Mouse (Mus musculus): Measurements from ENCODE around the gene Atp6v1b1. TPM values are rescaled to one million over a fixed set of nuclear protein-coding genes. Genes with fewer than 3 reads are reported as not detected.
"Not testable (repeated sequence)": the region's sequence is repeated elsewhere in the genome, so short reads cannot be mapped to it uniquely, and the experiment has no call there.

The Atp6v1b1 gene
- polyA plus RNA-seq, 1 experiment from 2014 or later: not detected

DNA sequence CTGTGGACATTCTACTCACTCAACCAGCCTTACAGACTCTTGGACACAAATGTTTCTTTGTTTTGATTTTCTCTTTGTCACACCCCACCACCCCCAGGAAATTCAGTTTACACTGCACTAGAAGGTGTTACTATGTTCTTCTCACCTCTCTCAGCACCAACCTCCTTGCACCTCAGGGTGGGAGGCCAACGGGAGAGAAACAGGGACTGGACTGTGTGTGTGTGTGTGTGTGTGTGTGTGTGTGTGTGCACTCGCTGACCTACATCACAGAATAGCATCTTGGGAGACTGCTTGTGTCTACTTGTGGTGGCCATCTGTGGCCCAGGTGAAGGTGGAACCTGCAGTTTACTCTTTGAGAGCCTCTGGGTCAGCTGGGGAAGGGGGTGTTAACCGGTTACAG, 43.6 kb downstream of the Atp6v1b1 start:
- Histone ChIP-seq H3K4me1 (replicated peaks) (0 out of 2 replicates have a peak, but pooled peaks cover 6% of the 10 kb centered on the region), H3K9ac (no peak overlapping the region), H3K27me3 (replicated peaks) (no peaks in the 10 kb centered on the region; the same call in 1 of the 2 replicates), H3K27ac (ENCODE audit: poor library complexity, severe bottlenecking) (no peak overlapping the region), H3K36me3 (no peaks in the 10 kb centered on the region), H3K4me3 (no peak overlapping the region), H3K4me2 (no peak overlapping the region), H3K9me3 (replicated peaks) (no peaks in the 10 kb centered on the region)
- 62% methylated on average over 3 of the region's 3 CpGs for WGBS
- ATAC-seq (ENCODE audit: insufficient number of reproducible peaks, low FRiP score): no peak

DNA sequence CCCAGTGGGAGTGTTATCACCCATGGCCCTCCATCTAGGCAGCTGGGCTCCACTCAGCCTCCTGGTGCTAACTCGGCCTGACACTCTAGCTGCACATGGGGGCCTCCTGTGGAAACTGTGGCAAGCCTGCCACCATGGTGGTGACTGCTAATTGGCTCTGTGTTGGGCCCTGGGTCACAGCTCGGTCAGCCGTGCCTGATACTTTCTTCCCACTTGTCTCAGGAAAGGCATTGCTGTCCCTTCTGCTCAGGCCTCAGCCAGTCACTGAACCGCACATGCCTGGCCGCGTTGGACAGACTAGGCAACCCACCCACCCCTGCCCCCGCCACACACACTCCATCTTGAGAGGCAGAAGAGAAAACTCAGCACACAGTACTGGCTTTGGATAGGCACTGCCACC, 45.8 kb downstream of the Atp6v1b1 start:
- Histone ChIP-seq H3K27ac (ENCODE audit: poor library complexity, severe bottlenecking) (no peak overlapping the region), H3K36me3 (no peaks in the 10 kb centered on the region), H3K9ac (no peak overlapping the region), H3K27me3 (replicated peaks) (no peaks in the 10 kb centered on the region; the same call in 1 of the 2 replicates), H3K4me3 (no peak overlapping the region), H3K4me1 (replicated peaks) (0 out of 2 replicates have a peak, but pooled peaks cover 9% of the 10 kb centered on the region), H3K4me2 (no peak overlapping the region), H3K9me3 (replicated peaks) (no peaks in the 10 kb centered on the region)
- ATAC-seq (ENCODE audit: insufficient number of reproducible peaks, low FRiP score): no peak
- 77% methylated on average over 7 of the region's 7 CpGs for WGBS

DNA sequence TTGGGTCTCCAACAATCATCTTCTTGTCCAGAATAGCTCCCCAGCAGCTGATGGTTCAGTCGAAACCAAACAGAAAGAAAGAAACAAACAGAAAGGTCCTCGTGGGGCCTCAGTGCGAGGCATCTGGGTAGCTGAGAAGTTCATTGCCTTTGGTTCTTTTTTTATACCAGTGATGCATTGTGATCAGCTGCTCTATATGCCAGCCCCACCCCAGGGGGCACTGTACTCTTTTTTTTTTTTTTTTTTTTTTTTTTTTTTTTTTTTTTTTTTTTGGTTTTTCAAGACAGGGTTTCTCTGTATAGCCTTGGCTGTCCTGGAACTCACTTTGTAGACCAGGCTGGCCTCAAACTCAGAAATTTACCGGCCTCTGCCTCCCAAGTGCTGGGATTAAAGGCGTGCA, 47.7 kb downstream of the Atp6v1b1 start:
- not testable (repeated sequence) for ATAC-seq (ENCODE audit: insufficient number of reproducible peaks, low FRiP score)

DNA sequence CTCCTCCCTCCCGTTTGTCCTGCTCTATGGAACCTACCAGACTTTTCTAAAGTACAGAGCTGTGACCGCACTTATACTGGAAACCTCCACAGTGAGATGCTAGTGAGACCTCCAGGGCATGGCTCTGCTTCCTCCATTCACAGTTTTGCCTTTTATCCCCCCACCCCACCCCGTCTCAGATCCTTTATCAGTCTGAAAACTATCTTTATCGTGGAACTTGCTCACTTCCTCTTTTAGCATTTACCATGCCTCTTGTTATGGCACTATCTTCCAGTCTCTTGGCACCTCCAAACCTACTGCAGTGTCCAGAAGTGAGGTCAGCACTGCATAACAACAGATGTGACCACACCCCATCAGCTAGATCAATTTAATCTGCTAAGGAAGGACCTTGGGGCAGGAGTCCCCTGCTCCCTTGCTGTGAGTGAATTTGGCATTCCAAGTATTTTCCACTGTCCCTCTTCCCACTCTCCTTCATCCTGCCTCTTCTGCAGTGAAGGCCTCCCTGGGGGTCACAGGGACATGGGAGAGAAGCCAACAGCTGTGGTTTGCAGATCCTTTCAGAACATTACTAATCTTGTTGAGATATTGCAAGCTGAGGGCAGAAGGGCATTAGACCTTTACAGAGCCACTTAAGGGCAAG, 48.6 kb downstream of the Atp6v1b1 start:
- ATAC-seq (ENCODE audit: insufficient number of reproducible peaks, low FRiP score): no peak
- H3K27me3 ChIP-seq (replicated peaks): no peaks in the 10 kb centered on the region
- no peaks in the 10 kb centered on the region for H3K36me3 ChIP-seq
- no peak overlapping the region for H3K4me3 ChIP-seq
- H3K4me1 ChIP-seq (replicated peaks): peaks cover 23% of the 10 kb centered on the region
- H3K27ac ChIP-seq (ENCODE audit: poor library complexity, severe bottlenecking): no peak overlapping the region
- no peak overlapping the region for H3K4me2 ChIP-seq
- WGBS: 43% methylated on average over 4 of the region's 4 CpGs
- no peak overlapping the region for H3K9ac ChIP-seq
- no peaks in the 10 kb centered on the region for H3K9me3 ChIP-seq (replicated peaks)

More for the DNA sequence above, 47.7 kb downstream of the Atp6v1b1 start:
- not testable (repeated sequence) for H3K9ac ChIP-seq; H3K4me2 ChIP-seq; H3K4me3 ChIP-seq; H3K27me3 ChIP-seq (replicated peaks); H3K36me3 ChIP-seq; H3K9me3 ChIP-seq (replicated peaks); H3K27ac ChIP-seq (ENCODE audit: poor library complexity, severe bottlenecking)
- 81% methylated on average over 5 of the region's 5 CpGs for WGBS
- peaks cover 15% of the 10 kb centered on the region for H3K4me1 ChIP-seq (replicated peaks)

DNA sequence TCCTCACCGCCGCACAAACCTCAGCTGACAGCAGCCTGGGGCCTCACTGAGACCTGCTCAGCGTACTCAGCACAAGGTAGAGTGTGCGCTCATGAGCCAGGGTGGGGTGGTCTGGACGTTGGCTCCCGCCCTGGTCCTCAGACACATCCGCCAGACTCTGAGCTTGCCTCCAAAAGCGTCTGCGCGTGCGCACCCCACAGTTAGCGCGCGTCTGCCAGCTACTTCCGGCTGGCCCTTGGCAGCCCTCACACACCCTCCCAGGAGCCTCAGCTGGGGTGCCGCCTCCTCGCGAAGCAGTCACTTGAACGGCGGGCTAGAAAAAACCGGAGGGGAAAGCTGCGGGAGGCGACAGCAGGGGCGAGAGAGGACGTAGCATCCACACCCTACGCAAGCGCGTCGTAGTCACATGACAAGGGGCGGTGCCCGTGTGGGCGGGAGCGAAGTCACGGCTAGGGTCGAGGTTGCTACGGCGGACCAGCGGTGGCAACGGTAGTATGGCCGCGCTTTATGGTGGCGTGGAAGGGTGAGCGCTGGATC, 52.0 kb downstream of the Atp6v1b1 start, which contains the start of gene Nagk:
Nagk (plus strand) TSS at position 223 of the 537 bp plus-strand sequence.
- peak; percentile 96 for ATAC-seq (ENCODE audit: insufficient number of reproducible peaks, low FRiP score)
- WGBS: under 1% methylated on average over 43 of the region's 43 CpGs

DNA sequence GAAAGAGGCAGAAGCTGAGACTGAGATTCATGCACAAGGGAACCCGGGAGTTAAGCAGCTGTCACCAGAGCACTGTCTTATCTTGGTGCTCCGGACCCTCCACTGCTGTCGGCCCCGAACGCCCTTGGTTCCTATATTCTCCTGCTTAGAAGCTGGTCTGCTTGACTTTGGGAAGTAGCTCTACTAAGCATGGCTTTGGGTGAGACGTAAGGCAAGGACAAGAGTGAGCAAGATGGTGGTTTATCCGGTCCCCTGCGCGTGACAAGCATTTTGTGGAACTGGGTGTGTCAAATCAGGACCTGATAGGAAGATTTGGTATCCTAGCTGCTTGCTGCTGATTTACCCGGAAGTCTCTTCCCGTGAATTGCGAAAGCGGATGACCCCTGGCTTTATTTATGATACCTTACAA, 52.7 kb downstream of the Atp6v1b1 start:
- peak; percentile 23; the same call in 1 of the 2 replicates for ATAC-seq (ENCODE audit: insufficient number of reproducible peaks, low FRiP score)
- Histone ChIP-seq H3K27me3 (replicated peaks) (no peaks in the 10 kb centered on the region), H3K9ac (peak overlapping the region; percentile 91), H3K9me3 (replicated peaks) (no peaks in the 10 kb centered on the region), H3K4me3 (peak overlapping the region; percentile 87), H3K27ac (ENCODE audit: poor library complexity, severe bottlenecking) (peak overlapping the region; percentile 93), H3K4me2 (peak overlapping the region; percentile 89), H3K36me3 (peaks cover 24% of the 10 kb centered on the region), H3K4me1 (replicated peaks) (peaks cover 25% of the 10 kb centered on the region)
- 4% methylated on average over 13 of the region's 13 CpGs for WGBS

More for the DNA sequence above, 52.0 kb downstream of the Atp6v1b1 start, which contains the start of gene Nagk:
- Histone ChIP-seq H3K27me3 (replicated peaks) (no peaks in the 10 kb centered on the region), H3K4me2 (peak within 1 kb of the TSS; percentile 89), H3K36me3 (peaks cover 17% of the 10 kb centered on the region), H3K9ac (peak within 1 kb of the TSS; percentile 91), H3K4me3 (peak within 1 kb of the TSS; percentile 87), H3K4me1 (replicated peaks) (peaks cover 25% of the 10 kb centered on the region), H3K9me3 (replicated peaks) (no peaks in the 10 kb centered on the region), H3K27ac (ENCODE audit: poor library complexity, severe bottlenecking) (peak within 1 kb of the TSS; percentile 93)

DNA sequence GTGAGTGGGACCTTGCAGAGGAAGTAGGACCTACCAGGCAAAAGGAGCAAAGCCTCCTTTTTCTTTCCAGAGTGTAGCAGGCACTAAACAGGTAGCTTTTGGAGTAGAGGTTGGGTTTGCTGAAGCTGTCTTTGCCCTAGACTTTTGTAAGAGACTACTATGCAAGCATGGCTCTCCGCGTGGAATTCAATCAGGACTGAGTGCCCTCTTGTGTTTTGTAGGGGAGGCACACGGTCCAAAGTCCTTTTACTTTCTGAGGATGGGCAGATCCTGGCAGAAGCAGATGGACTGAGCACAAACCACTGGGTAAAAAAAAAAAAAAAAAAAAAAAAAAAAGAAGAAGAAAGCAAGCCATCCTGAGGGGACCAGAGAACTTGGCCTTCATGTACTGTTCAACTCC, 53.9 kb downstream of the Atp6v1b1 start:
- Histone ChIP-seq H3K27me3 (replicated peaks) (no peaks in the 10 kb centered on the region), H3K4me3 (no peak overlapping the region), H3K4me2 (no peak overlapping the region), H3K9ac (no peak overlapping the region; the same call in 1 of the 2 replicates), H3K9me3 (replicated peaks) (no peaks in the 10 kb centered on the region), H3K27ac (ENCODE audit: poor library complexity, severe bottlenecking) (no peak overlapping the region), H3K36me3 (peaks cover 36% of the 10 kb centered on the region), H3K4me1 (replicated peaks) (peaks cover 17% of the 10 kb centered on the region)
- no peak for ATAC-seq (ENCODE audit: insufficient number of reproducible peaks, low FRiP score)
- 57% methylated on average over 3 of the region's 3 CpGs for WGBS

DNA sequence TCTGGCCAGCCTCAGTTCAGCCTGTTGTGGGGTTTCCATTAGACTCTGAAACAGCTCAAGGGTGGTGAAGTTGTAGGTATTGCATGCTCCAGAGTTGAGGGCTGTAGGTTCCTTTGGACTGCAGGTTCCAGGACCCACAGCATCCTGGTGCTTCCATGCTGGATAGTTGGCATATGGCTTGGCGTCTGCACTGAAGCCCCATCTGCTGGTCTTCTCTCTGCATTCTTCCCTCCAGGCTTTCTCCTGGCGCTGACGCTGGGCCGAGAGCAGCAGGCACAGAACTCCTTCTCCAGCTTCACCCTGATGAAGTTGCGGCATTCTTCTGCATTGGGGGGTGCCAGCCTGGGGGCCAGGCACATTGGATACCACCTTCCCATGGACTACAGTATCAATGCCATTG, 59.2 kb downstream of the Atp6v1b1 start:
- ATAC-seq (ENCODE audit: insufficient number of reproducible peaks, low FRiP score): no peak
- no peak overlapping the region for H3K4me3 ChIP-seq
- peaks cover 60% of the 10 kb centered on the region for H3K36me3 ChIP-seq
- 85% methylated on average over 5 of the region's 5 CpGs for WGBS
- no peaks in the 10 kb centered on the region for H3K4me1 ChIP-seq (replicated peaks)
- H3K9me3 ChIP-seq (replicated peaks): no peaks in the 10 kb centered on the region
- no peak overlapping the region; the same call in 1 of the 2 replicates for H3K9ac ChIP-seq
- no peak overlapping the region for H3K27ac ChIP-seq (ENCODE audit: poor library complexity, severe bottlenecking)
- no peaks in the 10 kb centered on the region for H3K27me3 ChIP-seq (replicated peaks)
- no peak overlapping the region for H3K4me2 ChIP-seq

DNA sequence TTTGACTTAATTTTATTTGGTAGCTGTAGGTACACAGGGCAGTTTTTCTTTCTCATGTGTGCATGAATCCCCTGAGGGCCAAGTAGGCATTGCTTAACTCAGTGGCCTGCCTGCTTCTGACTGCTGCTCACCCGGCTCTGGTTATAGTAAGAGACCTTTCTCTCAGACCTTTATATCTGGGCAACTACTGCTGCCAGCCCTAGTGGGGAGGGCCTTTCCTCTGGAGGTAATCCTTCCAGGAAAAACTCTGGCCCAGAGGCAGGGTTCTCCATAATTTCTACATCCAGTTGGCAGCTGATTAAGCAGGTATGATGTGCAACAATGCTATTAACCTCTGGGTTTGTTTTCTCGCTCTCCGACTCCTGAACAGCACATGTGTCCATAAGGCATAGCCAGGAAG, 60.1 kb downstream of the Atp6v1b1 start:
- peaks cover 57% of the 10 kb centered on the region for H3K36me3 ChIP-seq
- no peak overlapping the region for H3K9ac ChIP-seq
- no peak overlapping the region for H3K4me3 ChIP-seq
- no peaks in the 10 kb centered on the region for H3K9me3 ChIP-seq (replicated peaks)
- no peak overlapping the region for H3K4me2 ChIP-seq
- H3K27me3 ChIP-seq (replicated peaks): no peaks in the 10 kb centered on the region
- no peak for ATAC-seq (ENCODE audit: insufficient number of reproducible peaks, low FRiP score)
- no peaks in the 10 kb centered on the region for H3K4me1 ChIP-seq (replicated peaks)
- 85% methylated on average over 3 of the region's 3 CpGs for WGBS
- no peak overlapping the region for H3K27ac ChIP-seq (ENCODE audit: poor library complexity, severe bottlenecking)

All from heart, embryonic 12.5 days (tissue).